Mouse (Mus musculus) embryonic facial prominence, embryonic 13.5 days (tissue): Measurements from ENCODE around the gene Nav2. TPM values are rescaled to one million over a fixed set of nuclear protein-coding genes. Genes with fewer than 3 reads are reported as not detected.

Experiments
- ATAC-seq: fragments of 200-750 bp; cut with Nextera tagmentation; 2 replicates; pipeline ENCODE4 v1.8.0; 2017; ENCODE audit warnings: low read depth; ENCODE audit not compliant: insufficient number of reproducible peaks, insufficient read depth, low FRiP score, low TSS enrichment
- H3K27ac ChIP-seq: fragments of 300-500 bp; sonication (generic); 2 replicates; pipeline ENCODE4 v1.5.1; 2015; ENCODE audit warnings: moderate library complexity, mild to moderate bottlenecking, inconsistent platforms
- H3K27me3 ChIP-seq: fragments of 300-500 bp; sonication (generic); 2 replicates; pipeline ENCODE4 v1.6.1; 2015; ENCODE audit warnings: mild to moderate bottlenecking, inconsistent platforms
- H3K36me3 ChIP-seq: fragments of 300-500 bp; sonication (generic); 2 replicates; pipeline ENCODE4 v1.6.1; 2015; ENCODE audit warnings: mild to moderate bottlenecking, inconsistent platforms
- H3K4me1 ChIP-seq: fragments of 300-500 bp; sonication (generic); 2 replicates; pipeline ENCODE4 v1.6.1; 2015; ENCODE audit warnings: inconsistent platforms
- H3K4me2 ChIP-seq: fragments of 300-500 bp; sonication (generic); 2 replicates; pipeline ENCODE4 v1.6.1; 2015; ENCODE audit warnings: moderate library complexity, mild to moderate bottlenecking, inconsistent platforms
- H3K4me3 ChIP-seq: fragments of 300-500 bp; sonication (generic); 2 replicates; pipeline ENCODE4 v1.5.1; 2015; ENCODE audit warnings: mild to moderate bottlenecking, inconsistent platforms
- H3K9ac ChIP-seq: fragments of 300-500 bp; sonication (generic); 2 replicates; pipeline ENCODE4 v1.6.1; 2015; ENCODE audit warnings: mild to moderate bottlenecking, inconsistent platforms
- H3K9me3 ChIP-seq: fragments of 300-500 bp; sonication (generic); 2 replicates; pipeline ENCODE4 v1.6.1; 2016; ENCODE audit warnings: inconsistent platforms
- WGBS: fragments of 180-500 bp; shearing (Covaris S2); methylation state at CpG from one replicate; pipeline ENCODE4 v1.1.7; 2015; ENCODE audit warnings: mixed read lengths; 5-methylcytosine and 5-hydroxymethylcytosine counted together
- polyA plus RNA-seq: library from polyadenylated mRNA; unstranded; fragments of >200 nt; fragmentation: Nextera tagmentation; extraction: Ambion mirVana; gene quantifications from 2 replicates; pipeline ENCODE4 v1.2.1, GENCODE M21; 2015

Nav2 gene
- polyA plus RNA-seq, 1 experiment from 2014 or later, result 22.1 TPM

GRCm38 (mm10) chr7:48914630-48915506, 6.4 kb downstream of the Nav2 start:
- 31% methylated on average over 12 of the region's 12 CpGs for WGBS
- no peaks in the 10 kb centered on the region for H3K9me3 ChIP-seq
- no peak overlapping the region for H3K4me2 ChIP-seq
- no peak for ATAC-seq
- no peak overlapping the region for H3K4me3 ChIP-seq
- no peak overlapping the region for H3K9ac ChIP-seq
- peaks cover 33% of the 10 kb centered on the region for H3K27me3 ChIP-seq
- H3K36me3 ChIP-seq, result no peaks in the 10 kb centered on the region
- no peak overlapping the region for H3K27ac ChIP-seq
- peaks cover 7% of the 10 kb centered on the region for H3K4me1 ChIP-seq

GRCm38 (mm10) chr7:48917463-48917862, 8.9 kb downstream of the Nav2 start:
- Histone ChIP-seq H3K27ac (no peak overlapping the region), H3K4me1 (peaks cover 3% of the 10 kb centered on the region; the same call in 1 of the 2 replicates), H3K9me3 (no peaks in the 10 kb centered on the region), H3K36me3 (no peaks in the 10 kb centered on the region), H3K4me3 (no peak overlapping the region), H3K27me3 (peaks cover 33% of the 10 kb centered on the region), H3K4me2 (no peak overlapping the region), H3K9ac (no peak overlapping the region)
- 21% methylated on average over 5 of the region's 5 CpGs for WGBS
- ATAC-seq, result no peak

- Histone ChIP-seq H3K4me3 (no peak overlapping the region), H3K9me3 (no peaks in the 10 kb centered on the region), H3K4me2 (no peak overlapping the region), H3K9ac (no peak overlapping the region), H3K4me1 (peaks cover 3% of the 10 kb centered on the region; the same call in 1 of the 2 replicates), H3K36me3 (no peaks in the 10 kb centered on the region), H3K27me3 (peaks cover 33% of the 10 kb centered on the region), H3K27ac (no peak overlapping the region)
- WGBS, result 19% methylated on average over 5 of the region's 5 CpGs
- ATAC-seq, result no peak
These were observed 9.5 kb downstream of the Nav2 start for GRCm38 (mm10) chr7:48917988-48918387.

GRCm38 (mm10) chr7:48918389-48918788, 9.9 kb downstream of the Nav2 start:
- no peak overlapping the region for H3K9ac ChIP-seq
- H3K4me2 ChIP-seq, result no peak overlapping the region
- ATAC-seq, result no peak
- peaks cover 5% of the 10 kb centered on the region; the same call in 1 of the 2 replicates for H3K4me1 ChIP-seq
- 23% methylated on average over 11 of the region's 11 CpGs for WGBS
- H3K4me3 ChIP-seq, result no peak overlapping the region
- H3K27ac ChIP-seq, result no peak overlapping the region
- no peaks in the 10 kb centered on the region for H3K9me3 ChIP-seq
- H3K27me3 ChIP-seq, result peaks cover 33% of the 10 kb centered on the region
- no peaks in the 10 kb centered on the region for H3K36me3 ChIP-seq

GRCm38 (mm10) chr7:48923620-48924019, 15.1 kb downstream of the Nav2 start:
- Histone ChIP-seq H3K27me3 (peaks cover 19% of the 10 kb centered on the region), H3K9me3 (no peaks in the 10 kb centered on the region), H3K36me3 (no peaks in the 10 kb centered on the region), H3K4me1 (0 out of 2 replicates have a peak, but pooled peaks cover 14% of the 10 kb centered on the region), H3K4me2 (no peak overlapping the region), H3K4me3 (no peak overlapping the region), H3K9ac (no peak overlapping the region), H3K27ac (no peak overlapping the region)
- ATAC-seq, result no peak
- 68% methylated on average over 10 of the region's 10 CpGs for WGBS

- WGBS, result 69% methylated on average over 3 of the region's 3 CpGs
- H3K9me3 ChIP-seq, result no peaks in the 10 kb centered on the region
- no peaks in the 10 kb centered on the region for H3K36me3 ChIP-seq
- no peak overlapping the region for H3K4me2 ChIP-seq
- no peak for ATAC-seq
- peaks cover 26% of the 10 kb centered on the region for H3K27me3 ChIP-seq
- H3K27ac ChIP-seq, result no peak overlapping the region
- H3K4me1 ChIP-seq, result 0 out of 2 replicates have a peak, but pooled peaks cover 14% of the 10 kb centered on the region
- H3K4me3 ChIP-seq, result no peak overlapping the region
- no peak overlapping the region for H3K9ac ChIP-seq
These were observed 16.7 kb downstream of the Nav2 start for GRCm38 (mm10) chr7:48925214-48925613.

GRCm38 (mm10) chr7:48928364-48928763, 19.8 kb downstream of the Nav2 start:
- ATAC-seq, result no peak
- WGBS, result 15% methylated on average over 3 of the region's 3 CpGs
- Histone ChIP-seq H3K4me3 (no peak overlapping the region), H3K36me3 (no peaks in the 10 kb centered on the region), H3K4me2 (no peak overlapping the region), H3K4me1 (0 out of 2 replicates have a peak, but pooled peaks cover 13% of the 10 kb centered on the region), H3K27me3 (peaks cover 43% of the 10 kb centered on the region), H3K9ac (no peak overlapping the region), H3K9me3 (no peaks in the 10 kb centered on the region), H3K27ac (no peak overlapping the region)

- WGBS, result 76% methylated on average over 5 of the region's 5 CpGs
- Histone ChIP-seq H3K9ac (no peak overlapping the region), H3K4me3 (no peak overlapping the region), H3K9me3 (no peaks in the 10 kb centered on the region), H3K36me3 (no peaks in the 10 kb centered on the region), H3K27me3 (peaks cover 42% of the 10 kb centered on the region), H3K4me1 (0 out of 2 replicates have a peak, but pooled peaks cover 4% of the 10 kb centered on the region), H3K4me2 (no peak overlapping the region), H3K27ac (no peak overlapping the region)
- no peak for ATAC-seq
These were observed 21.9 kb downstream of the Nav2 start for GRCm38 (mm10) chr7:48930399-48930798.

GRCm38 (mm10) chr7:48932138-48932537, 23.6 kb downstream of the Nav2 start:
- Histone ChIP-seq H3K4me1 (no peaks in the 10 kb centered on the region), H3K4me3 (no peak overlapping the region), H3K27me3 (peaks cover 52% of the 10 kb centered on the region), H3K9ac (no peak overlapping the region), H3K36me3 (no peaks in the 10 kb centered on the region), H3K9me3 (no peaks in the 10 kb centered on the region), H3K27ac (no peak overlapping the region), H3K4me2 (no peak overlapping the region)
- ATAC-seq, result no peak
- WGBS, result 71% methylated on average over 2 of the region's 2 CpGs

GRCm38 (mm10) chr7:48934816-48935215, 26.3 kb downstream of the Nav2 start:
- ATAC-seq, result no peak
- H3K9me3 ChIP-seq, result no peaks in the 10 kb centered on the region

GRCm38 (mm10) chr7:48937562-48937961, 29.0 kb downstream of the Nav2 start:
- H3K36me3 ChIP-seq, result no peaks in the 10 kb centered on the region
- no peak overlapping the region for H3K27ac ChIP-seq
- H3K4me1 ChIP-seq, result no peaks in the 10 kb centered on the region
- H3K4me3 ChIP-seq, result no peak overlapping the region
- WGBS, result 76% methylated on average over 11 of the region's 11 CpGs
- no peak for ATAC-seq
- H3K9me3 ChIP-seq, result no peaks in the 10 kb centered on the region
- H3K4me2 ChIP-seq, result no peak overlapping the region
- H3K9ac ChIP-seq, result no peak overlapping the region
- peaks cover 48% of the 10 kb centered on the region for H3K27me3 ChIP-seq

More at GRCm38 (mm10) chr7:48934816-48935215, 26.3 kb downstream of the Nav2 start:
- Histone ChIP-seq H3K27me3 (peaks cover 55% of the 10 kb centered on the region), H3K9ac (no peak overlapping the region), H3K4me3 (no peak overlapping the region), H3K4me1 (no peaks in the 10 kb centered on the region), H3K27ac (no peak overlapping the region), H3K4me2 (no peak overlapping the region), H3K36me3 (no peaks in the 10 kb centered on the region)
- 64% methylated on average over 2 of the region's 2 CpGs for WGBS

GRCm38 (mm10) chr7:48938190-48938589, 29.7 kb downstream of the Nav2 start:
- WGBS, result 28% methylated on average over 4 of the region's 4 CpGs
- Histone ChIP-seq H3K4me3 (no peak overlapping the region), H3K9ac (no peak overlapping the region), H3K4me2 (no peak overlapping the region), H3K36me3 (no peaks in the 10 kb centered on the region), H3K9me3 (no peaks in the 10 kb centered on the region), H3K4me1 (no peaks in the 10 kb centered on the region), H3K27ac (no peak overlapping the region), H3K27me3 (peaks cover 49% of the 10 kb centered on the region)
- no peak for ATAC-seq
